Mouse (Mus musculus) heart, postnatal 10 days (tissue): ENCODE measurements around the gene Ppm1h. TPM values are rescaled to one million over a fixed set of nuclear protein-coding genes. Genes with fewer than 3 reads are reported as not detected.

Experiments used
- DNase-seq, 2 experiments: peaks; one replicate each; pipeline ENCODE4 v3.0.0; 2021
- intact Hi-C: fragments of 180-260 bp; cut with DNase I; formaldehyde crosslinking; loops from one replicate; pipeline ENCODE4 v1.15.1; 2025
- microRNA-seq, 2 experiments: library from miRNA; unstranded; fragments of <30 nt; microRNA quantifications; one replicate each; pipeline ENCODE4 v1.2.0; 2022
- total RNA-seq, 2 experiments: library from RNA; stranded (reverse); gene quantifications; 2 replicates each; pipeline ENCODE4 v1.2.3; 2021

Gene Ppm1h
- total RNA-seq, 2 experiments from 2014 or later, result 10.1 to 10.2 TPM

GRCm38 (mm10) chr10:122985515-122986319, 307.2 kb downstream of the Ppm1h start:
- intact Hi-C loops, result loop anchor here (5.0 kb wide), 1 partner anchor 93 kb away; no protein-coding TSS in a partner anchor
- DNase-seq, result peak; percentile 88 to 89

DNA sequence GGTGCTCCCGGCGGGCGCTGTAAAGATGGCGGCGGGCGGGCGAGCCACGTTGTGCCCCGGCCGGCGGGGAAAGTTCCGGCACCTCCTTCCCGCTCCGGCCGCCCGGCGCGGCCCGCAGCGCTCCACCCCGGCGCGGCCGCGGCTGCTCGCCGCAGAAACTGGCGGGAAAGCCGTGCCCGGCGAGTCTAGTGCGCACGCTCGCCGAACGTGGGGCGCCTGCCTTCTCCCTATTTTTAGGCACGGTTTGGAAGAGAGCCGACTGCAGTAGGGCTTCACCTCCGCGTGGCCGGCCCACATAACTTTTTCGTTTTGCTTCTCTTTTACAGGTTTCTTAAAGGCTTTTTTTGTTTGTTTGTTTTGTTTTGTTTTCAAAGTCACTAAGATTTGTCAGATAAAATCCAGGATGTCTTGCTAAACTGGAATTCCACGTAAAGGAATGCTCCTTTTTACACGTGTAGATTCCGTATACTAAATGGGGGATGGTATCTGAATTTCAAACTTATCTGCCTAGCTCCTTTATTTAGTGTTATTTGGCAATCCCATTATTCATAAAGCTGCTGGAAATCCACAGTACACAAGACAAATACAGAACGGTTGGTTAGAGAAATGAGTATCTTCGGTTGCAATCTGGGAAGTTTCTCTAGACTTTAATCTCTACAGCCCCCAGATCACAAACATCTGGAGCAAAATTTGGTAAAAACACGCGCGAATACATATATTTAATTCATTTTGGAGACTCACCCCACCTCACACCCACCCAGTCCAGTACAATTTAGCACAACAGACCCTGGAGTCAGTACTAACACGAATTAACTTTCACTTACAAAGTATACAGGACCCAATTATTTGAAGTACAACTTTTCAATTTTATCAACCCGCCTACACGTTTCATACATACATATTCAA, 308.0 kb downstream of the Ppm1h start:
- intact Hi-C loops, result loop anchor here (1.0 to 5.0 kb wide), 2 partner anchors 94 to 179 kb away; no protein-coding TSS in a partner anchor
- DNase-seq, result peak; percentile 87 to 88

DNA sequence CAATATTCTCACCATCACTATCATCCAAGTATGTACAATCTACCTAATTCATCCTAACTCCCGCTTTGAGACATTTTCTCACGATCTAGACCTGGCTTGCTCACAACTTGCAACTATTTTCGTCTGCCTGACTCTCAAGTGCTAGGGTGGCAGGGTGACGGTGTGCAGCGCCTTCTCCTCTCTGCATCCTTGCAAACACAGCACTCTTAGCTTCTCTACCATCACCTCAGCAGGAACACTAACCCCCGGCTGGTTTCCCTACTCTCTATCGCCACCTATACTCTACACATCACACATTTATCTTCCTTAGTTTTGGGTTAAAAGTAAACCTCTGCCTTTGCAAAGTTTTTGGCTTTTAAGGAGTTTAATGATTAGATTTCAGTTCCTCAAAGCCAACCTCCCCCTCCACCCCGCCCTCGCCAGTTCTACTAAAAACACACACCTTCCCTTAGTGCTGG, 309.1 kb downstream of the Ppm1h start:
- intact Hi-C loops, result loop anchor here (1.0 to 5.0 kb wide), 2 partner anchors 95 to 180 kb away; no protein-coding TSS in a partner anchor
- peak; percentile 66 to 72 for DNase-seq

- DNase-seq, result no peak
- intact Hi-C loops, result loop anchor here (5.0 kb wide), 1 partner anchor 96 kb away; no protein-coding TSS in a partner anchor
Observed at GRCm38 (mm10) chr10:122988372-122988771, 309.8 kb downstream of the Ppm1h start.

DNA sequence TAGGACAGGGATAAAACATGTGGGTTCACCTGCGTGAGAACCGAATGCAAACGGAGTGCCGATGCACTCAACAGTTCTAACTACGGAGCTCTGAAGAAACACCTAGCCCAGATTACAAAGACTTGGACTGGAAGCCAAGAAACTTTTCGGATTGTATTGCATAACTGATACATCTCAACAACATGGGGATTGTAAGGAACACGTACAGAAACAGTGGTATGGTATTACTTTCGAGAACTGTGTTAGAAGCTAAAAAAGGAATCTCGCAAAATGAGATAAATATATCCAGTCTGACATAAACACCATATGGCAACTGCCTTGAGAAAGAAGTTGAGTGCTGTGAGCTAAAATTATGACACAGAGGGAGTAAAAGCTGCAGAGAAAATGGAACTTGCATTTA, 311.4 kb downstream of the Ppm1h start:
- intact Hi-C loops, result loop anchor here (2.0 to 5.0 kb wide), 3 partner anchors 15 to 438 kb away; no protein-coding TSS in a partner anchor
- no peak for DNase-seq

GRCm38 (mm10) chr10:122990606-122991005, 312.0 kb downstream of the Ppm1h start:
- intact Hi-C loops, result loop anchor here (2.0 to 5.0 kb wide), 2 partner anchors 14 to 438 kb away; no protein-coding TSS in a partner anchor
- DNase-seq, result peak; percentile 44 to 51

DNA sequence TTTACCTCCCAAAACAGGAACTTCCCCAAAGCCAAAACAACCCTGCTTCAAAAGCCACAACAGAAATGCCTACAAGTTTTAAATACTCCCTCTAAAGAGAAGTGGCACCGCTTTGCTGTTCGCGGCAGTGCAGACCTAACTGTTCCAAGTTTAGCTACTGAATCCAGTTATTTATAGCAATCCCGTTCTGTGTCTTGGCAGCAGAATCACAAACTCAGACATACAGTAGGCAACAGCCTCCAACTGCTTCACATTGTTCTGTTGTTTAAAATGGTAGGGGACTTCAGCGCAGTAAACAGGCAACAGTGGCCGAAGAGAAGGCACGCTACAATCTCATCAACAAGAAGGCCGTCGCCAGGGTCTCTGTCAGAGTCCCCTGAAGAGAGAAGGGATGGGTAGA, 312.5 kb downstream of the Ppm1h start:
- intact Hi-C loops, result loop anchor here (2.0 to 5.0 kb wide), 2 partner anchors 14 to 439 kb away; no protein-coding TSS in a partner anchor
- DNase-seq, result peak; percentile 62 to 65

GRCm38 (mm10) chr10:122991648-122992047, 313.1 kb downstream of the Ppm1h start:
- intact Hi-C loops, result loop anchor here (2.0 to 5.0 kb wide), 2 partner anchors 13 to 439 kb away; no protein-coding TSS in a partner anchor
- DNase-seq, result peak; percentile 41 to 42

GRCm38 (mm10) chr10:122994402-122995107, 316.0 kb downstream of the Ppm1h start:
- DNase-seq, result no peak
- intact Hi-C loops, result loop anchor here (5.0 kb wide), 1 partner anchor 442 kb away; no protein-coding TSS in a partner anchor

Small RNA genes lying within 50 kb of the gene (microRNA-seq; reads per million reads assigned to microRNA genes)
- gene Mir6412 (0 reads per million in 2 experiments), gene Mir8104 (0 reads per million in 2 experiments), gene Mirlet7i (121,619 to 142,880 reads per million in 2 experiments)

Other genes with a start within 250 kb of the Ppm1h start
- gene Avpr1a, start 230.3 kb upstream of the Ppm1h start, total RNA-seq, result 1 to 10 TPM; 2.2 to 2.3 TPM